Mouse (Mus musculus) embryonic facial prominence, embryonic 12.5 days (tissue): ENCODE results near the gene Tgfa. TPM values are rescaled to one million over a fixed set of nuclear protein-coding genes. Genes with fewer than 3 reads are reported as not detected.

Source experiments
- ATAC-seq: fragments of 200-750 bp; cut with Nextera tagmentation; 2 replicates; pipeline ENCODE4 v1.8.0; 2017; ENCODE audit not compliant: insufficient number of reproducible peaks, insufficient read depth, low FRiP score, low TSS enrichment
- H3K27ac ChIP-seq: fragments of 300-500 bp; sonication (generic); 2 replicates; pipeline ENCODE4 v1.5.1; 2016; ENCODE audit warnings: mild to moderate bottlenecking
- H3K27me3 ChIP-seq: fragments of 300-500 bp; sonication (generic); 2 replicates; pipeline ENCODE4 v1.6.1; 2016; ENCODE audit warnings: mild to moderate bottlenecking, moderate library complexity
- H3K36me3 ChIP-seq: fragments of 300-500 bp; sonication (generic); 2 replicates; pipeline ENCODE4 v1.6.1; 2016; ENCODE audit warnings: mild to moderate bottlenecking
- H3K4me1 ChIP-seq: fragments of 300-500 bp; sonication (generic); 2 replicates; pipeline ENCODE4 v1.6.1; 2016
- H3K4me2 ChIP-seq: fragments of 300-500 bp; sonication (generic); replicated peaks from 2 replicates; pipeline ENCODE4 v1.6.1; 2016; ENCODE audit warnings: mild to moderate bottlenecking, moderate library complexity
- H3K4me3 ChIP-seq: fragments of 300-500 bp; sonication (generic); 2 replicates; pipeline ENCODE4 v1.5.1; 2016; ENCODE audit warnings: mild to moderate bottlenecking
- H3K9ac ChIP-seq: fragments of 300-500 bp; sonication (generic); 2 replicates; pipeline ENCODE4 v1.6.1; 2016; ENCODE audit warnings: mild to moderate bottlenecking, moderate library complexity
- H3K9me3 ChIP-seq: fragments of 300-500 bp; sonication (generic); 2 replicates; pipeline ENCODE4 v1.6.1; 2016; ENCODE audit warnings: mild to moderate bottlenecking, moderate library complexity
- WGBS: fragments of 180-500 bp; shearing (Covaris S2); methylation state at CpG from one replicate; pipeline ENCODE4 v1.1.7; 2016; 5-methylcytosine and 5-hydroxymethylcytosine counted together
- polyA plus RNA-seq: library from polyadenylated mRNA; unstranded; fragments of >200 nt; fragmentation: Nextera tagmentation; extraction: Ambion mirVana; gene quantifications from 2 replicates; pipeline ENCODE4 v1.2.1, GENCODE M21; 2016

Gene Tgfa
- polyA plus RNA-seq, 1 experiment from 2014 or later: 3.6 TPM

GRCm38 (mm10) chr6:86190622-86191021 lies 4.4 kb upstream of the Tgfa start:
- no peaks in the 10 kb centered on the region for H3K9me3 ChIP-seq
- 82% methylated on average over 3 of the region's 3 CpGs for WGBS

DNA sequence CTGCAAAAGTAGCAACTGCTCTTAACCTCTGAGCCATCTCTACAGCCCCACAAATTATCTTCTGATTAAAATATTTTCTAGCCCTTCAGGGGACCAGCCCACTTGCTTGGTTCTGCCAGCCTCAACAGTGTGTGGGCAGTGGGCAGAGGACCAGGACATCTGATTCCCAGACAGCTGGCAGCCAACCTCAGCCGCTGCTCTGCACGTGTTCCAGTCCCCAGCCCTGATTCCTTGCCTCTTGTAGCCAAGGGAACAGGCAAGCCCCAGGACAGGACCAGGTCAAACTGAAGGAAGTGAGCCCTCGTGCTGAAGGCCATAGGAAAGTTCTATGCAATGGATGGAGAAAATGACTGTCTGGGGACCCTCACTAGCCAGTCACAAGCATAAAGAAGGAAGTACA lies 2.0 kb upstream of the Tgfa start:
- H3K4me3 ChIP-seq: no peak overlapping the region
- ATAC-seq: no peak
- H3K27me3 ChIP-seq: peaks cover 26% of the 10 kb centered on the region

More at GRCm38 (mm10) chr6:86190622-86191021, 4.4 kb upstream of the Tgfa start:
- no peak for ATAC-seq
- Histone ChIP-seq H3K4me3 (no peak overlapping the region), H3K36me3 (no peaks in the 10 kb centered on the region), H3K9ac (no peak overlapping the region), H3K4me1 (peaks cover 6% of the 10 kb centered on the region), H3K4me2 (no peak overlapping the region), H3K27ac (no peak overlapping the region), H3K27me3 (peaks cover 19% of the 10 kb centered on the region)

GRCm38 (mm10) chr6:86193879-86194278 lies 1.1 kb upstream of the Tgfa start:
- Histone ChIP-seq H3K4me1 (peaks cover 29% of the 10 kb centered on the region), H3K9ac (no peak overlapping the region), H3K27me3 (peaks cover 26% of the 10 kb centered on the region), H3K27ac (no peak overlapping the region), H3K4me3 (no peak overlapping the region), H3K36me3 (no peaks in the 10 kb centered on the region), H3K4me2 (no peak overlapping the region), H3K9me3 (no peaks in the 10 kb centered on the region)
- no peak for ATAC-seq
- 52% methylated on average over 5 of the region's 5 CpGs for WGBS

More for the DNA sequence above, 2.0 kb upstream of the Tgfa start:
- Histone ChIP-seq H3K9me3 (no peaks in the 10 kb centered on the region), H3K4me2 (no peak overlapping the region), H3K4me1 (peaks cover 29% of the 10 kb centered on the region), H3K27ac (no peak overlapping the region), H3K36me3 (no peaks in the 10 kb centered on the region), H3K9ac (no peak overlapping the region)
- 65% methylated on average over 3 of the region's 3 CpGs for WGBS

- H3K27ac ChIP-seq: no peak overlapping the region
- H3K27me3 ChIP-seq: peaks cover 26% of the 10 kb centered on the region
- no peaks in the 10 kb centered on the region for H3K9me3 ChIP-seq
- H3K4me3 ChIP-seq: peak overlapping the region; percentile 57
- no peaks in the 10 kb centered on the region for H3K36me3 ChIP-seq
- peaks cover 29% of the 10 kb centered on the region for H3K4me1 ChIP-seq
- WGBS: 4% methylated on average over 14 of the region's 14 CpGs
- no peak overlapping the region for H3K9ac ChIP-seq
- ATAC-seq: no peak
- peak overlapping the region; percentile 93 for H3K4me2 ChIP-seq
These were observed 1.0 kb downstream of the Tgfa start for GRCm38 (mm10) chr6:86196034-86196433.

DNA sequence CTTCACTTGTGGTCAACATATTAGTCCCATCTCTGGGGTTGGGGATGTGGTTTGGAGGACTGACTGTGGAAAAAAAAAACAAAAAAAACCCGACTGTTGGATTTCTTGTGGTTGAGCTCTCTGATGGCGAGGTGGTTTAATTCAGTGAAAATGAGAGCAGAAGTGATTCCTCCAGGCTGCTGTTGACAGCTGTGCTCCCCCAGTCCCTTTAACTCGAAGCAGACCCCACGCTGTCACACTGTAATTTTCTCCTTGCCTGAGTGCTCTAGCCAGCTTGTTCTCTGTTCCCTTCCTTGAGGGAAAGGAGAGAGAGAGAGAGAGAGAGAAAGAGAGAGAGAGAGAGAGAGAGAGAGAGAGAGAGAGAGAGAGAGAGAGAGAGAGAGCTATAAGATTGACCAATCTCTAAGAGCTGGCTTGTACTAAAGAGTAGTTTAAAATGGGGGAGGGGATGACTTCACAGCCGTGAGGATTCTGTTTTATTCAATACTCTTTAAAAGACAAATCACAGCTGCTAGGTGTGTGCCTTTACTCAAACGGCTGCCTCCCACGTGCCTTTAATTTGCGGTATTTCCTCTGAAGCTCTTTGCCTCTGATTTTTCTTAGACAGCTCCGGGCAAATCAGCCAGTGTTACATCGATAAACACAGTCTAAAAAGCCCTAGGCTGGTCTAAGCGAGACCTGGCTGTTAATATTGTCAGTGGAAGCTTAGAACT lies 2.3 kb downstream of the Tgfa start:
- Histone ChIP-seq H3K9me3 (no peaks in the 10 kb centered on the region), H3K9ac (no peak overlapping the region), H3K4me1 (peaks cover 29% of the 10 kb centered on the region), H3K27ac (0 out of 2 replicates have a peak overlapping the region, but pooled peaks have one; percentile 11), H3K4me3 (0 out of 2 replicates have a peak overlapping the region, but pooled peaks have one; percentile 1), H3K4me2 (peak overlapping the region; percentile 93), H3K36me3 (no peaks in the 10 kb centered on the region), H3K27me3 (peaks cover 26% of the 10 kb centered on the region)
- WGBS: 7% methylated on average over 11 of the region's 11 CpGs
- ATAC-seq: peak; percentile 61; the same call in 1 of the 2 replicates

GRCm38 (mm10) chr6:86200934-86201333 lies 5.9 kb downstream of the Tgfa start:
- Histone ChIP-seq H3K27me3 (peaks cover 4% of the 10 kb centered on the region; the same call in 1 of the 2 replicates), H3K9ac (no peak overlapping the region), H3K27ac (no peak overlapping the region), H3K4me2 (no peak overlapping the region), H3K4me3 (no peak overlapping the region), H3K36me3 (no peaks in the 10 kb centered on the region), H3K4me1 (peaks cover 19% of the 10 kb centered on the region), H3K9me3 (no peaks in the 10 kb centered on the region)
- no peak for ATAC-seq
- WGBS: 78% methylated on average over 5 of the region's 5 CpGs

DNA sequence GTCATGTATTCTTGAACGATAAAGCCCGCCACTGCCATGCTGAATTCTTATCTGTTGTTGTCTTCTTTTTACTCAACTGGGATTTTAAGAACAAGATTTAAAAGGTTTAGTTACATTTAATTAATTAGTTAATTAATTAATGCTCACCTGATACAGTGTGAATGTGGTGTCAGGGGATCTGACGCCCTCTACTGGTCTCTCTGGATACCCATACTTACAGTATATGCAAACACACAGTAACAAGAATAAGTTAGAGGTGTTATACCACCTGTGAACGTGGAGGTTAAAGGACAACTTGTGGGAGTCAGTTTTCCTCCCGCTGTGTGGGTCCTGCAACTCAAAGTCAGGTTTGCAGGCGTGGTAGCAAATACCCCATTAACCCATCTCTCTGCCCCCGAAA lies 8.1 kb downstream of the Tgfa start:
- no peak overlapping the region for H3K4me2 ChIP-seq
- H3K9ac ChIP-seq: no peak overlapping the region
- WGBS: 79% methylated on average over 7 of the region's 7 CpGs
- no peaks in the 10 kb centered on the region for H3K9me3 ChIP-seq
- no peaks in the 10 kb centered on the region for H3K4me1 ChIP-seq
- no peaks in the 10 kb centered on the region for H3K36me3 ChIP-seq
- no peak overlapping the region for H3K27ac ChIP-seq
- no peaks in the 10 kb centered on the region for H3K27me3 ChIP-seq
- no peak overlapping the region for H3K4me3 ChIP-seq
- no peak for ATAC-seq

DNA sequence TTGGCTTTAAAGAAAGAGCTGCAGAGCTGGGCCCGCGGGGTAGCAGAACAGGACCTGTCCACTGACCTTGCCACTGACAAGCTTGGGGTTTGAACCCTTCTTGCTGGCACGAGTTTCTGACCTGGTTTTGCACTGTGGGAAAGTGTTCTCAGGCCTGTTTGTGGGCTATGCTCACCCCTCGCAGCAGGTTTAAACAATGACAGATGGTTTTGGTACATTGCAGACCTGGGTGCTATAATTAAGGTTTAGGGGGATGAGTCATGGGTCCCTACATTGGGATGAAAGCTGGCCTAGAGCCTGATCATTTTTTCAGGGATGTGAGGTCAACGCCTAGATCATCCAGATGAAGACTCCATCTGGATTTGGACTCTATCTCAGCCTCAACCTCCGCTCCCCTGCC lies 11.0 kb downstream of the Tgfa start:
- Histone ChIP-seq H3K27me3 (no peaks in the 10 kb centered on the region), H3K27ac (no peak overlapping the region), H3K9ac (no peak overlapping the region), H3K4me1 (peaks cover 14% of the 10 kb centered on the region; the same call in 1 of the 2 replicates), H3K9me3 (no peaks in the 10 kb centered on the region), H3K4me3 (no peak overlapping the region), H3K36me3 (no peaks in the 10 kb centered on the region), H3K4me2 (no peak overlapping the region)
- ATAC-seq: no peak
- WGBS: 83% methylated on average over 6 of the region's 6 CpGs

DNA sequence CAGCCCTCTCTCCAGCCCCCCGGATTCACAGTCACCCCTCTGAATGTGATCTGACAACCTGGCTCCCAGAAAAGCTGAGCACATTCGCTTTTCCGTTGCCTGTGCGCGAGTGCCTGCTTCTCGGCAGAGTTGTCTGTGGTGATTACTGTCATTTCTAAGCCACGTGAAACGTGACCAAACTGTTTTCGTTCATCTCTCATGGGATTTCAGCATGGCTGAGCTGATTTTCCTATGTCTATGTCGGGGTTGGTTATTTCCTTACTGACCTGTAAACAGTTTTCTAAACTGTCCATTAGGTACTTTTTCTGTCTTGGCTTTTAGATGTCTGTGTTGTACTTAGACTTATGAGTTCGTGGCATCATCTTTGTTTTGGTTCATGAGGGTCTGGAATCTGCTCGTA lies 12.0 kb downstream of the Tgfa start:
- Histone ChIP-seq H3K36me3 (no peaks in the 10 kb centered on the region), H3K27ac (no peak overlapping the region), H3K4me1 (peaks cover 14% of the 10 kb centered on the region; the same call in 1 of the 2 replicates), H3K4me2 (no peak overlapping the region), H3K9me3 (no peaks in the 10 kb centered on the region), H3K9ac (no peak overlapping the region), H3K4me3 (no peak overlapping the region), H3K27me3 (no peaks in the 10 kb centered on the region)
- ATAC-seq: no peak
- WGBS: 54% methylated on average over 12 of the region's 12 CpGs

GRCm38 (mm10) chr6:86209133-86210016 lies 14.4 kb downstream of the Tgfa start:
- 0 out of 2 replicates have a peak, but pooled peaks have one; percentile 60 for ATAC-seq
- H3K4me3 ChIP-seq: no peak overlapping the region
- H3K9me3 ChIP-seq: no peaks in the 10 kb centered on the region
- H3K27ac ChIP-seq: no peak overlapping the region; the same call in 1 of the 2 replicates
- H3K27me3 ChIP-seq: no peaks in the 10 kb centered on the region
- peaks cover 14% of the 10 kb centered on the region; the same call in 1 of the 2 replicates for H3K4me1 ChIP-seq
- H3K36me3 ChIP-seq: no peaks in the 10 kb centered on the region
- H3K9ac ChIP-seq: no peak overlapping the region
- WGBS: 21% methylated on average over 17 of the region's 17 CpGs
- peak overlapping the region; percentile 30 for H3K4me2 ChIP-seq

DNA sequence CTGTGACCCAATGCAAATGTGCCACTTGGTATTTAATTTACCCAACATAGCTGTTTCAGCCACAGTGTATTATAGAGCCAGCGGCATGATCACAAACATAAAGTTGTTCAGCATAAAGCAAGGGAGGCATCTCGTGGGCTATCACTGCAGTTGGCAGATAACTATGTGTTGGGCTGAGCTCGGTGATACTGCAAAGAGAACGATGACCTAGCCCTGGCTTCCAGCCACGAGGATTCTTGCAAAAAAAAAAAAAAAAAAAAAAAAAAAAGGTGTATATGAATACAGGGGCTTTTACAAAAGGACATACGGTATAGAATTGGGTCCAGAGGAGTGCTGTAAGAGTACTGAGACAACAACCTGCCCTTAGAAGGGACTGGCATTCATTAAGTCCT lies 15.0 kb downstream of the Tgfa start:
- Histone ChIP-seq H3K27me3 (no peaks in the 10 kb centered on the region), H3K9me3 (no peaks in the 10 kb centered on the region), H3K4me1 (peaks cover 14% of the 10 kb centered on the region; the same call in 1 of the 2 replicates), H3K27ac (no peak overlapping the region), H3K4me3 (no peak overlapping the region), H3K4me2 (peak overlapping the region; percentile 30), H3K9ac (no peak overlapping the region), H3K36me3 (no peaks in the 10 kb centered on the region)
- no peak for ATAC-seq
- 40% methylated on average over 6 of the region's 6 CpGs for WGBS
